In genomic region chr14:25185556-25185958, GRCm38 (mm10) we compare ENCODE assay signal across 8 mouse cellular contexts.
DNase-seq lines count a peak whose midpoint lies in the region; ATAC-seq lines count a peak whose summit lies in the region.

No protein-coding gene starts in this region.

- H3K4me2 ChIP-seq in embryonic facial prominence, embryonic 11.5 days (ENCODE audit: low read depth, low read length): no peak overlapping the region
- H3K4me2 ChIP-seq in intestine, embryonic 15.5 days (replicated peaks): no peak overlapping the region
- H3K4me2 ChIP-seq in midbrain, embryonic 15.5 days: peak overlapping the region; percentile 17

- H3K9ac ChIP-seq in embryonic facial prominence, embryonic 11.5 days (replicated peaks; ENCODE audit: low read length): no peak overlapping the region
- H3K9ac ChIP-seq in intestine, embryonic 15.5 days: no peak overlapping the region
- no peak overlapping the region; the same call in 1 of the 2 replicates for H3K9ac ChIP-seq in midbrain, embryonic 15.5 days

- no peaks in the 10 kb centered on the region for H3K27me3 ChIP-seq in embryonic facial prominence, embryonic 11.5 days (ENCODE audit: control insufficient read depth, insufficient read depth, low read length)
- H3K27me3 ChIP-seq in intestine, embryonic 15.5 days (replicated peaks): no peaks in the 10 kb centered on the region
- no peaks in the 10 kb centered on the region for H3K27me3 ChIP-seq in midbrain, embryonic 15.5 days (replicated peaks)

- H3K36me3 ChIP-seq in embryonic facial prominence, embryonic 11.5 days (replicated peaks; ENCODE audit: control insufficient read depth, insufficient read depth, low read depth, low read length): no peaks in the 10 kb centered on the region
- H3K36me3 ChIP-seq in intestine, embryonic 15.5 days: no peaks in the 10 kb centered on the region
- H3K36me3 ChIP-seq in midbrain, embryonic 15.5 days (replicated peaks): no peaks in the 10 kb centered on the region

- no peak overlapping the region for H3K4me3 ChIP-seq in embryonic facial prominence, embryonic 11.5 days (ENCODE audit: low read depth, low read length)
- no peak overlapping the region for H3K4me3 ChIP-seq in intestine, embryonic 15.5 days (replicated peaks)
- H3K4me3 ChIP-seq in midbrain, embryonic 15.5 days: no peak overlapping the region

- H3K9me3 ChIP-seq in embryonic facial prominence, embryonic 11.5 days (replicated peaks; ENCODE audit: control insufficient read depth, low read length): no peaks in the 10 kb centered on the region
- no peaks in the 10 kb centered on the region for H3K9me3 ChIP-seq in intestine, embryonic 15.5 days
- H3K9me3 ChIP-seq in midbrain, embryonic 15.5 days: no peaks in the 10 kb centered on the region

- WGBS in embryonic facial prominence, embryonic 11.5 days: 53% methylated on average over 10 of the region's 10 CpGs
- 57% methylated on average over 10 of the region's 10 CpGs for WGBS in intestine, embryonic 15.5 days
- 29% methylated on average over 10 of the region's 10 CpGs for WGBS in midbrain, embryonic 15.5 days

- ATAC-seq in embryonic facial prominence, embryonic 11.5 days (replicated peaks; ENCODE audit: insufficient number of reproducible peaks, low FRiP score, low TSS enrichment, low read depth): no peak
- ATAC-seq in intestine, embryonic 15.5 days: no peak
- peak; percentile 65 for ATAC-seq in midbrain, embryonic 15.5 days (replicated peaks)

- peak; percentile 28 to 42 for DNase-seq in cerebellum, adult 18-20 months
- DNase-seq in cerebellum, adult 11 months: no peak
- DNase-seq in embryonic facial prominence, embryonic 11.5 days (ENCODE audit: low spot score): peak; percentile 38
- no peak for DNase-seq in testis, postnatal 14 days (ENCODE audit: low spot score)
- no peak for DNase-seq in lung, postnatal 36 days
- DNase-seq in left cerebral cortex, adult 8-10 months (ENCODE audit: low spot score in 2 of 2): no peak

- no peak overlapping the region for H3K27ac ChIP-seq in embryonic facial prominence, embryonic 11.5 days (replicated peaks; ENCODE audit: low read depth, low read length)
- peak overlapping the region; percentile 51; the same call in 1 of the 2 replicates for H3K27ac ChIP-seq in intestine, embryonic 15.5 days
- peak overlapping the region; percentile 81 for H3K27ac ChIP-seq in midbrain, embryonic 15.5 days

- H3K4me1 ChIP-seq in embryonic facial prominence, embryonic 11.5 days (ENCODE audit: control insufficient read depth, insufficient read depth, low read length): peaks cover 2% of the 10 kb centered on the region; the same call in 1 of the 2 replicates
- H3K4me1 ChIP-seq in intestine, embryonic 15.5 days (replicated peaks): peaks cover 21% of the 10 kb centered on the region
- H3K4me1 ChIP-seq in midbrain, embryonic 15.5 days: peaks cover 31% of the 10 kb centered on the region

Comparison
In these comparisons a context has a peak if more than half of its experiments do, and no peak if none do; other contexts are left out.
1. DNase-seq: peak in cerebellum, adult 18-20 months (2 of 2) and embryonic facial prominence, embryonic 11.5 days (single experiment); none in cerebellum, adult 11 months (single experiment), testis, postnatal 14 days (single experiment), lung, postnatal 36 days (single experiment) and left cerebral cortex, adult 8-10 months (0 of 2).